Mouse (Mus musculus) gastrocnemius, postnatal 4 days (tissue): ENCODE results near the gene Alyref. TPM values are rescaled to one million over a fixed set of nuclear protein-coding genes. Genes with fewer than 3 reads are reported as not detected.

Experiments used
- DNase-seq, 2 experiments: peaks; one replicate each; pipeline ENCODE4 v3.0.0; 2021 to 2022; ENCODE audit warnings: low spot score in 2 of 2, mixed read lengths in 2 of 2
- long read RNA-seq, 2 experiments: library from polyadenylated mRNA; stranded (forward); transcript quantifications; one replicate each; pipeline ENCODE4 v2.0.0; 2021
- total RNA-seq, 2 experiments: library from RNA; stranded (reverse); gene quantifications; 2 replicates each; pipeline ENCODE4 v1.2.3; 2021

Gene Alyref
- 100 to 1,000 TPM; 112 to 113 TPM for total RNA-seq
- long read RNA-seq, experiment 1, transcript Alyref-201 (6 exons, 3,527 nt): major isoform, 149 of 157 reads
- long read RNA-seq, experiment 1, partial matches to known transcripts: 3 of 157 reads
- long read RNA-seq, experiment 1, other reads (novel, unspliced or antisense): 5 of 157 reads
- long read RNA-seq, experiment 2, transcript Alyref-201 (6 exons, 3,527 nt): major isoform, 158 of 169 reads
- long read RNA-seq, experiment 2, partial matches to known transcripts: 2 of 169 reads
- long read RNA-seq, experiment 2, other reads (novel, unspliced or antisense): 9 of 169 reads

DNA sequence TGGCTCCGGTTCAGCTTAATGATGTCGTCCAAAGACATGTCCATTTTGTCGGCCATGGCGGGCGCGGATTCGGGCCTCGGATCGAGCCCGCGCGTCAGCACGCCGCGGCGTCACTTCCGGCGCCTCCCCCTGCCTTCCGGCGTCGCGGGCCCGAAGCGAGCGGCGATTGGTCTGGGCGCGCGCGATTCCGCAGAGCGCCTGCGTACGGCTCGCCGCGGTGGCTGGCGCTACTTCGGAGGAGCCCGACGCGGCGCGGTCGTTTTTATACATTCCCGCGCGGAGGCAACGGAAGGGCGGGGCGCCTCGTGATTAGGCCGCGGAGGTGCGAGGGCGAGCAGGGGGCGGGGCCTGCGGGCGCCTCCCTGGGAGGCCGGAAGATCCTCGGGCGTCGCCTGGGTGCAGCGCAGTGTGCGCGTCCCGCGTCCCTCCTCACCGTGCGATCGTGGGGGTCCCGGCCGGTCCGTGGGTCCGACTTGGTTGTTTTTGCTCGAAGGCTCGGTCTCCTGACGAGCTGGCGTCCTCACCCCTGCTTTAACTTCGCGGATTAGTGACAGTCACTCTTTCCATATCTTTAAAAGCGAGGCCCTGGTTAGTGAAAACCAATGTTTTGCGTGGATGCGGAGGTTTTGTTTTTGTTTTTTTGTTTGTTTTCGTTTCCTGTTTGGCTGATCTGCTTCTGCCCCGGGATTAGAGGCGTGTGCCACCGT lies at the start of gene Alyref, which contains the start of gene Anapc11:
Gene Alyref, minus strand, starts transcription at position 83 of the 707 bp plus-strand sequence.
Gene Anapc11, plus strand, starts transcription at position 139 of the 707 bp plus-strand sequence.
- DNase-seq: peak; percentile 94 to 96

DNA sequence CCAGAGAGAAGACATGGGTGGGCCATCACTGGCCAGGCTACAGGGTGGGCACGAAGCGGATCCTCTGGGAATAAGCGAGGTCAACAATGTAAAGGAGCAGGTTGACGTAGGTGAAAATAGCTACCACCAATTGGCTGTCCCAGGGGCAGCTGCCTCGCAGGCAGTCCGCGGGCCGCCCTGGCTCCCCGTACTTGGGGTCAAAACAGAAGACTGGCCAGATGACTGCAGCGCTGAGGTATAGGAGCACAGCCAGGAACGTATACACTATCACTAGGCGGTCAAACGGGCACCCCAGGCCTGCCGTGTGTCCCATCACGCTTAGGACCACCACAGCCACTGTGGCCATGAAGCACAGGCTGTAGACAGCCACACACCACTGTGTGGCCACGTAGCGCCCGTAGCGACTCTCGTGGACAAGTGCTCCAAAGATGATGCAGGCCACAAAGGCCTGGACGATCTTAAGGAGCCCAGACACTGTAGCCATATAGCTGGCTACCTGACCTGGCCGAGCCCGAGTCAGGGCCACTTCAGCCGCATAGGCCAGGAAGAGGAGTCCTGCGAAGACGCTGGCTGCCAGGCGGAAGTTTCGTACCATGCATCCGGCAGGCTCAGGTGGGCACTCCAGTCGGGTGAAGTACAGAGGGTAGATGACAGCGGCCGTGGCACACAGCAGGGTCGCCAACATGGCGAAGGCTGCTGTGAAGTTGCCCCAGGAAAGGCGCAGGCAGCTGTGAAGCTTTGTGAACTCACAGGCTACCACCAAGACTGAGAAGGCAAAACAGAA lies 49.1 kb upstream of the Alyref start:
- DNase-seq: no peak

DNA sequence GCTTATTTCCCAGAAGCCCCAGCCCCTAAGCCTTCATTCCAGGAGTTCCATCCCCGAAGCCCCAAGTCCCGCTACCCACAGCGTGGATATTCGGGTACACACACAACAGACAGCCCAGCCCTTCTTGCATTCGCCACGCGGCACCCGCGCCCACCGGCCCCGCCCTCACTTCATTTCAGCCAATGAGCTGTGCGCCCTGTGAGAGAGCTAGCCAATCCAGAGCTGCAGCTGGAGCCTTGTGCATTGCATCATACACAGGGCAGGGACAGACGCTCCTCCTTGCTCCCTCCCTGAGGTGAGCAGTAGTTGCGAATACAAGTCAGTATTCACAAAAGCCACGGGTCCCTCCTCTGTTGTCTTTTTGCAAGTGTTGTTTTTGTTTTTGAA lies 45.4 kb upstream of the Alyref start, which contains the start of gene Pycr1:
Gene Pycr1, minus strand, starts transcription at position 169 of the 387 bp plus-strand sequence.
- DNase-seq: peak; percentile 85 to 93

DNA sequence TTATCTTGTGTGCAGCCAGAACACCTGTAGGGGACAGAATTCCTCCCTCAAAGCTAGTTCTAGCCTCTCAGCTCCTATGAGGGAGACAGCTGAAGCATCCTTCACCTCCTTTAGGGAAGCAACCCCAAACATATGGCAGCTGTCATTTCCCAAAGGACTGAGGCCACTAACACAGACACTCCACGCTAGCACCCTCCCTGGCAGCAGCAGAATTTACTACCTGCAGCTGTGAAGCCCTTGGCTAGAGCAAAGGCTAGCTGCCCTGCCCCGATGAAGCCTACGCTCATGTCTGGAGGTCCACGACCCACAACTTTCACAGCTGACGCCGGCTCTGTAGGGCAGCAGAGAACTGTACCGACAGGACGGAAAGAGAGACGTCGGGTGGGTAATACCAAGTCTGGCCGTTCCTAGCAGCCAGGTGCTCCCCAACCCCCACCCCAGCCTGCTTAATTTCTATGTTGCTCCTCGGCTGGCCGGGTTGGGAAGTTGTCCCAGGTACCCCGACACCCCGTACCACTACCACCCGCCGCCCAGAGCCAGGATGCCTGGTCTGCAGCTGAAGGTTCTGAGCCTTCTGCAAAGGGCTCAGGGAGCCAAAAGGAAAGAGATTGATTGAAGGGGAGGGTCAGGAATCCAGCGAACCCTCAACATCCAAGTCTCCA lies 44.9 kb upstream of the Alyref start:
- DNase-seq: peak in 1 of 2 experiments; percentile 26

DNA sequence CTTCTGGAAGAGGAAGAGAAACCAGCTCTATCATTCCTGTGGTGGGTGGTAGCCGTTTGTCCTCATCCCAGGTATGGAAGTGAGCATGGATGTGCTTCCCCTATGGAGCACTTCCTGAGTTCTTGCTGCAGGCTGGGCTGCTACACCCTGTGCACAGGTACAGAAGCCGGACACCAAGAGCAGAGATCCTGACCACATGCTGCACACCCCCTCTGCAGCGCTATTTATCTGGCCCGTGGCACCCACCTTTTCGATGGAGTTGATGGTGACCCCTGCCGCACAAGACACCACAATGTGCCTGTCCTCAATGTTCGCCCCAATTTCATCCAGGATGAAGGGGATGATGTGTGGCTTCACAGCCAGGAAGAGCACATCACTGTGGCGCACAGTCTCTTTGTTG lies 43.7 kb upstream of the Alyref start:
- no peak for DNase-seq

DNA sequence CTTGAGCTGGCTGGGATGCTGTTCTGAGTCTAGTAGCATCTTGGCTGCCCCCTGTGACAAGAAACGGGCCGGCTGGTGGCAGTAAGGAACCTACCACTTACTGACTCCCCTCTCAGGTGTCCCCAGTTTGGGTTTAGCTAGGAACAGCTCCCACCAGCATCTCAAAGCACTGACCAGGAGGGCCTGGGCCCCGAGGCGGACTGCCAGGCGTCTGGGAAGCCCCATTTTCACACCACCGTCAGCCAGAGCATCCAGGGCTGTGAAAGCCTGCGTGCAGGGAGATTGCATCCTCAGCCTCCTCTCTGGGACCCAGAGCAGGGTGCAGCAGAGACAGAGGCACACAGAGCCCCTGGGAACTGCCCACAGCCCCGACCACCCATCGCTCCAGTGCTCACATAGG lies 43.1 kb upstream of the Alyref start:
- DNase-seq: no peak

DNA sequence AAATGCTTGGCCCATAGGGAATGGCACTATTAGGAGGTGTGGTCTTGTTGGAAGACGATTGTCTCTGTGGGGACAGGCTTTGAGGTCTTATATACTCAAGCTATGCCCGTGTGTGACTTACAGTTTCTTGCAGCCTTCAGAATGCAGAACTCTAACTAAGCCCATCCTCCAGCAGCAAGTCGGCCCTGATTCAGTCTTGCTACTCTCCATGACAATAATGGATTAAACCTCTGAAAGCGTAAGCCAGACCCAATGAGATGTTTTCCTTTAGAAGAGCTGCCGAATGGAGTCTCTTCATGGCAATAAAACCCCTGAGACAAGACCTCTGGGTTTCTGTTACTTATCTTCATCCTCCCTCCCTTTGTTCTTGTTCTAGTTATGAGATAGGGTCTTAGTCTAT lies 36.6 kb upstream of the Alyref start:
- no peak for DNase-seq

DNA sequence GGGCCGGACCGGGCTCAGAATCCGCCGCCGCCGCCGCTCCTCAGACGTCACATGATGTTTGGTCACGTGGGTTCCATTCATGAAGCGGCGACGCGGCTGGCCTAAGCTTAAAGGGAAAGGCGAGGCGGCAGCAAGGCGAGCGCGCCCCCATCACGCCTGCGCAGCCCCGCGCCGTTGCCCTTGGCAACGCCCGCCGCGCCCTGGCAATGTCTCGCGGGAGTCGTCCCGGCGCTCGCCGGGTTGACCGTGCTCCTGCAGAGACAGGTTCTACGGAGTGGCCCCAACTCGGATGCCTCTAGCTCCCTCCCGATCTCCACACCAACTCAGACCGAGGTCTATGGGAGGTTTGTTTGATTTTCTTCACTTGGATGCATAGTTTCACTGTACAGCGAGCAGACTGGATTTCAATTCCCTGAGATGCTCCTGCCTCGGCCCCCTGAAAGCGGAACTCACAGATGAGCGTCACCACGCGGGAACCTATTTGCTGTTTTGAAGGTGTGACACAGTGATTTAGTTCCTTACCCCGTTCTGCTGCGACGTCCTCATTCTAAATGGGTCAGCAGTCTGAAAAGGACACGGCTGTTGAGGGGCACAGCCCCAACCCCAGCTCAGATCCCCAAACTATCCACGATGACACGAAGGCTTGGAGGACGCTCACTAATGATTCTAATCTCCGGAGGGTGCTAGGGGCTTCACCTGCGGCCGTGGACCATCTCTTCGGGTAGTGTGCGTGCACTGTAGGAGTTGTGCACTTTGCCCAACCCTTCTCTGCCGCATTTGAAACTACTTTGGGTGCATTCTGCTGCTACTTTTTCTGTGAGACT lies 35.6 kb upstream of the Alyref start, which contains the start of gene Mafg:
Gene Mafg, minus strand, starts transcription at position 81 of the 824 bp plus-strand sequence.
- peak; percentile 87 to 91 for DNase-seq

DNA sequence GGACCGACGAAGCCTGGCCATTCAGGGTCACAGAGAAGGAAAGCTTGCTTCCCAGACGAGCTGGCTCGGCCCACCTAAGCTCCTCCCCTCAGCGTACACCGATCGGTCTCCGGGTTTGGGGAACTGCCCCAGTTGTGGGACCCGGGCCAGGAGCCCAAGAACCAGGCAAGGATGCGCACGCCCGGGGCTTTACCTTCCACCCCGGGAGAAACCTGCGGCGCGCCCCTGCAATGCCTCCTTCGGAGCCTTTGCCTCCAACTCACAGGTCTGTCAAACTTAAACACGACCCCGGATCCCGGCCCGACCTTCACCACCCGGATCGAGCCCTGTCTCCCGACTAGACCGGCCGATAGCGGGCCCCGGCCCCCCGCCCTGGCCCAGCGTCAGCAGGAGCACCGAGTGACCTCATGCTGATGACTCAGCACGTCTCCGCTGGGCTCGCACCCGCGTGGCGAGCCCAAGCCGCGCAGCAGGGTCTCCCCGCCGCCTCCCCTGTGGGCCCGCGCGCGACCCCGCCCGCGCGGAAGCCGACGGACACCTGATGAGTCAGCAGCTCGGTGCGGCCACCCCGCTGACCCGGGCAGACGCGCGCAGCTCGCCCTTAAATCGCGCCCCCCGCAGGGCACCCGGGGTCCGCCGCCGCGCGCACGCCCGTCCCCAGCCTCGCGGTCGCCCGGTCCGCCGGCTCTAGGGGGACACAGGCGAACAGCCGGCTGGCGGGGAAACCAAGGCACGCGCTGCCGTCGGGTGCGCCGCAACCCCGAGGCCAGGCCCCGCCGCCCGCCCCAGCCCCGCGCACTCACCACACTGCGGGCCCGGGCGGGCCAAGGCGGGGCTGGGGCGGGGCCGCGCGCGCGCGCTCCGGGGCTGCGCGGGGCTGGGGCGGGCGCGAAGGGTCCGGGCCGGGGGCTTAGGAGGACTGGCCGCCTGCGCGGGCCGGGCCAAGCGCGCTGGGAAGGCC lies 34.7 kb upstream of the Alyref start:
- peak; percentile 52 to 76 for DNase-seq

DNA sequence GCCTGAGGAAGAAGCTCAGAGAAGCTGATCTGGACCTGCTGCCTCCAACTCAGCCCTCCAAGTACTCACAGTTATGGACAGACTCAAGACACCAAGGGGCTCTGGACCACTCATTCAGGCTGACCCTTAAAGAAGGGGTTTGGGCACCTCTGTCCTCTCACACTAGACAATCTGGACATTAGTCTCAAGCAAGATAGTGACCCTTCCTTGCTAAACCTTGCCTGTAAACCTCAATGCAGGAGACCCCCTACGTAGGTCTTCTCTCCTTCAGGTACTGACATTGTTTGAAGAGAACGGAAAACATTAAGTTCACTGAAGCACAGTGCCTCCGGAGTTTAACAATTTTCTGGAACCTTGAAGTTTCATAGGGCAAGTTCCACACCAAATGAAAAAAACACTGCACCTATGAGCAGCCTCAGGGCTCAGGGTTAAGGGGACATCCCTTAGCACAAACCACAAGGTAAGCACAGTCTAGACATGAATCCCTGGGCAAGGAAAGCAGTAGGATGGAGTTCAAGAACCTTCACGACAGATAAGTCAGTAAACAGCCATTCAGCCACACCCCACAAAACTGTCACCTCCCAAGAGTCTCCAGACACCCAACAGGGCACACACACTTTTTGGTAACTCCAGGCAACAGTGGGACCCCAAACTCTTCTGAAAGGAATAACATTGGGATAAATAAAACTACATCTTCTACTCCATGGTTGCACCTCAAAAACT lies 33.7 kb upstream of the Alyref start:
- DNase-seq: peak in 1 of 2 experiments; percentile 7

DNA sequence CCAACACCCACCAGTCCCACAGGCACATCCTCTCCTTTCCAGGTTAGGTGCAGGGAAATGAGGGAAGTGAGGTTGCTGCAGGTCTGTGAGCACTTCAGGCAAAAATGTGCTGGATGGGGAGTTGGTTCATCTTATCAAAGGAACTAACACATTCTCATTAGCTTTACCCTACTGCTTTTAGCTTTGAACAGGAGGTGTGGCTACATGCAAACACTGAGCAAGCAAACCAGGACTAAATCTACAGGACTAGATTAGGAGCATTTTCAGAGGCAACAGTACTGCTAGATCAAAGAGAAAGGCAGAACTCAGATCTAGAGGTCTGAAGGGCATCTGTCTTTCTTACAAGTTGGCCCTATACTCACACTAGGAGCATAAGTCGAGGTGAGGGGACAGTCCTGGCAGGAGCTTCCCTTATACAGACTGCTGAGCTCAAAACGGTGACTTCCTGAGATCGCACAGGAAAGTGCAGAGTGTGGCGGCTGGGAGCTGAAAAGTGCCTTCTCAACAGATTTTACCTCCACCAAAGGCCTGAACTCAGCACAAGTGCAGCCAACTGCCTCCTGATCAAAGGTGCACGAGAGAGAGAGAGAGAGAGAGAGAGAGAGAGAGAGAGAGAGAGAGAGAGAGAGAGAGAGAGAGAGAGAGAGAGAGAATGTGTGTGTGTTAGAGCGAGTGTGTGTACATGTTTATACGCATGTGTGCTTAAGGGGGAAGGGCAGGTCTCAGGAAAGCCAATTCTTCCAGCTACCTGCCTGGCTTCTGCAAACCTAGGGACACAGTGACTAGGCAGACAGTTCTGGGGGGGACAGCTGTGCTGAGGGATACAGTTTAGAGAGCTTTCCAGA lies 32.9 kb upstream of the Alyref start:
- DNase-seq: peak in 1 of 2 experiments; percentile 7

DNA sequence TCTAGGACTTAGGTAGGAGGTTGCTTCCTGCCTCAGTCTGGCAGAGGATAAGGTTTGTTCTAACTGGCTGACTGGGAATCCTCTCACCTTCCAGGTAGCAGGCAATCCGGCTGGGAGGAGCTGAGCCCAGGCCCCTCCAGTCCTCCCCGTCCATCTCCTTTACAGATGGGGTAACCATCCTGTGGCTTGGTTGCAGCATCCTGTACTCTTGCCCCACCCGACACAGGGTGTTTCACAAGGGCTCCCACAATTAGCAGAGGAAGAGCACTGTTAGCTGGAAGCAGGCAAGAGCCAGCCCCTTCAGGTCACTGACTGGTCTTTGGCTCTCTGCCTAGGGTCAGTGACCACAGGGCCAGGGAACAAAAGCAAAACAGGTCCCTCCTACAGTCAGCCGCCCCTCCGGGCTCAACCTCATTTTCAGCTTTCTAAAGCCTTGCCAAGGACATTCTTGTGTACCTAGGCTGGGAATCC lies 32.3 kb upstream of the Alyref start:
- peak in 1 of 2 experiments; percentile 19 for DNase-seq

DNA sequence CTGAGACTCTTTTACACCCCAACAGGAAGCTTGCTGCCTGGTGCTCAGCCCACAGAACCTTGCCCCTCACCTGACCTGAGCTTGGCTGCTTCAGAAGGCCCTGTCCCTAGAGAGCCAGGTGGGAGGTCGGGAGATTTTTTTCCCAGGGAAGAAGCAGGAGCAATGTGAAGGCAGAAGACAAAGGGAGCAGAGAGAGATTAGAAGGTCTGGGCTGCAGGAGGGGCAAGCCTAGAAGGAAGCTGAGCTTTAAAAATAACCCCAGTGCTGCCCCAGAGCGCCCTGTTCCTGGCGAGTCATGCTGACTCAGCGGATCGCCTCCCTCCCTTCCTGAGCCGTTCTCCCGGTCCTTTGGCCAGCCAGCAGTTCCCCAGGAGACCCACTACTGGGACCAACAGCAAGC lies 31.7 kb upstream of the Alyref start:
- peak in 1 of 2 experiments; percentile 44 for DNase-seq

DNA sequence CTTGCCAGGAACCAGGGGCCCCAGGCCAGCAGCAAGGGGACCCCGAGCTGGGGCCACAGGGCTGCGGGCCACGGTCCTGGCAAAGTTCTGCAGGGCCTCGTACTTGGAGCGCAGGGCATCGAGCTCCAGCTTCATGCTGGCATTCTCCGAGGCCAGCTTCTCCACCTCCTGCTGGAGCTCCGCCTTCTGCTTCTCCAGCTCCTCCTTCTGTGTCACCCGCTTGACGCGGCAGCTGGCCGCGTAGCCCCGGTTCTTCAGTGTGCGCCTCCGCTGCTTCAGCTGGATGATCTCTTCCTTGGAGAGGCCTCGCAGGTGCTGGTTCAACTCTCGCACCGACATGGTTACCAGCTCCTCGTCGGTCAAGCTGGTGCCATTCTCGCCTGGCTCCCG lies 31.2 kb upstream of the Alyref start:
- peak in 1 of 2 experiments; percentile 12 for DNase-seq

DNA sequence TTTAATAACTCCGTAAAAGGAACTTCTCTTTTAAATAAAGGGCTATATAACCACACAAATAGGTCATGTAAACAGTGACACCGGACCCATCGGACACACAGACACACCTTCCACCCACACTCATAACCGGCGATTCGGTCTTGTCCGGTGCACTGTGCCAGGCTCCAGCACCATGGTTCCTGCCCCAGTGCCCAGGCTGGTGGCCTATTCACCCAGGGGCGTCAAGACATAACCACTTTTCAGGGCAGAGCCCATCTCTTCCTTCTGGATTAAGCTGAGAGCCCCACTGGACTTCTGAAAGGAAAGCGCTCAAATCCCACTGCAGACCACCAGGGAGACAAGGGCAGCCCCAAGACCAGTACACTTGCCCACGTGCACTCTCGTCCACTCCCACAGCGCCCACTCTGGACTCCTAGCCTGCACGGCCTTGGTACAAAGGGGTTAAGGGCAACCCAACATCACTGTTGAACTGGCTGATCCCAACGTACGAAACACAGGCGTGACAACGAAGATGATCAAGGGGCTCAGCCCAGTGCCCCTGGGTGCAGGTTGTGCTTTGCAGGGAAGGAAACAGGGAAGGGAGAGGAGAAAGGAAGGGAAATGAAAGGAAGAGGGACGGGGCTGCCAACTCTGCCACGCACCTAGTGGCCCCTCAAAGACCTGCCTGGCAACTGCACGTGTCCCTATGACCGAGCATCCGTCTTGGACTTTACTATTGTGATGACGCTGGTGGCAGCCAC lies 30.6 kb upstream of the Alyref start:
- peak in 1 of 2 experiments; percentile 9 for DNase-seq
